Mouse (Mus musculus): Measurements from ENCODE around the gene Cideb.
A peak's percentile ranks its signal among the peaks of the same experiment; 100 is the strongest.

DNA sequence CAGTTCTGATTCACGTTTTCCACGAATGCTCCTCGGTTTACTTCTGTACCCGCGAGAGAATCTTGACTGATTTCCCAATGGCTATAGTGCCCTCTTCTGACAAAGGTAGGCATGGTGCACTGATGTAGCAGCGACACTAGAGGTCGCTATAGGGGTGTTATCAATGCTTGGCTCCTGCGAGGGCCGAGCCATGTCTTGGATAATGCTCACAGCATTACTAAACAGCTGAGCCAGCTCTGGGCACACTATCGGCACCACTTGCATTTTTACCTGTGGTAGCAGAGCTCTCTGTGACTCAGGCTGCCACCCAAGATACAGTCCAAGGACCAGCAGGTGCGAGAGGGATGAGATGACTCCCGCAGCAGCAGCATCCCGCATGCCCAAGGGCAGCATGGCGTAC, 23.1 kb upstream of the Cideb start:
- TF ChIP-seq CTCF (IDR thresholded peaks at IDR 0.05; ENCODE audit: extremely low read depth, insufficient read length, insufficient replicate concordance, low read depth, low read length), result peak; percentile 96; the same call in 1 of the 2 replicates
- TF ChIP-seq POLR2A (IDR thresholded peaks at IDR 0.05; ENCODE audit: low read depth, low read length), result no peak

All from small intestine, adult 2 months (tissue).